Mouse (Mus musculus): ENCODE results near the gene Cep95. TPM values are rescaled to one million over a fixed set of nuclear protein-coding genes. Genes with fewer than 3 reads are reported as not detected.

Cep95 gene
- 17.2 and 17.5 TPM in 2 replicates for total RNA-seq (2012; rRNA removed)
- 21.7 and 24.4 TPM in 2 replicates for total RNA-seq (2014; rRNA removed)
- 19.3 and 25.3 TPM in 2 replicates for polyA plus RNA-seq (2012; ENCODE audit: insufficient read length, low read depth)

DNA sequence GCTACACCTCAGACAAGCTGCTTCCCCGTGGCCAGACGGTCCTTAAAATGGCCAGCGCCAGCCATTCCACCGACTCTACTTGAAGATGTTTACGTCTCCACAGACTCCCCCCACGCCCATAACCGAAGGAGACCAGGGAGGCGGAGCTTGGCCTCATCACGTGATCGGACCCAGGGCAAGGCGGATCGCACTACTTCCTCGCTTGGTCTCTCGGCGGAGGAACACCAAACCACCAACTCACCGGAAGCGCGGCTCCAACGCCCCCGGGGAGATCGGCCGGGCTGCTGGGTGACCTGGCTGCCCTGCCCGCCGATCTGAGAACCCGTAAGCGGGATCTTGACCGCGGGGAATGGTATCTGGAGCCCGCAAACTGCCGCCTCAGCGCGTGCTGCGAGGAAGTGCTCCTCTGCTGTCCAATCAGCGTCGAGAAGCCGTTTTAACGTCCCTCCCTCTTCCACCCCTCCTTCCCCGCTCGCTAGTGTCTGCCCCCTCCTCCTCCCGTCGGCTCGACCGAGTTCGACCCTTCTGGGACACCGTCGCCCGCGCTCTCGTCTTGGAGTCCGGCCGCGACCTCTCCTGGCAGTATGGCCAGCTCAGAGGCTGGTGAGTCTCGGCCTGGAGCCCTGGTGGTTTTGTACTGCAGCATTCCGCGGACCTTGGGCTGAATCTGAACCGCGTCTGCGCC is at the start of gene Cep95, which contains the start of gene Ddx5:
Cep95 (plus strand) TSS at position 478 of the 685 bp plus-strand sequence.
Ddx5 (minus strand) TSS at position 411 of the 685 bp plus-strand sequence.
- Histone ChIP-seq H3K4me1 (ENCODE audit: control insufficient read depth in 1 of 2, insufficient read depth in 2 of 2) (peaks cover 0 to 46% of the 10 kb centered on the region in 2 experiments; a peak in 2 of 4 replicates), H3K4me3 (replicated peaks in 1 of 3; ENCODE audit: low read depth in 2 of 3, low read length in 2 of 3, poor library complexity in 1 of 3) (peak within 1 kb of the TSS; percentile 80 to 97 (median 96)), H3K4me2 (ENCODE audit: insufficient read depth, low read depth, poor library complexity, severe bottlenecking) (peak within 1 kb of the TSS; percentile 93), H3K9me3 (replicated peaks; ENCODE audit: low read length) (no peaks in the 10 kb centered on the region), H3K9ac (ENCODE audit: insufficient read depth, low read depth) (peak within 1 kb of the TSS; percentile 100), H3K27me3 (replicated peaks) (no peaks in the 10 kb centered on the region), H3K36me3 (replicated peaks in 1 of 2; ENCODE audit: control insufficient read depth in 1 of 2, insufficient read depth in 1 of 2, low read length in 1 of 2) (peaks cover 33 to 61% of the 10 kb centered on the region in 2 experiments), H3K79me2 (replicated peaks; ENCODE audit: control insufficient read depth, extremely low read depth, insufficient read depth, poor library complexity, severe bottlenecking) (peaks cover 50% of the 10 kb centered on the region), H3K27ac (ENCODE audit: insufficient read depth, low read depth) (peak within 1 kb of the TSS; percentile 95)
- TF ChIP-seq ZMIZ1 (IDR thresholded peaks at IDR 0.05; ENCODE audit: low read depth, low read length) (peak; percentile 19; the same call in 1 of the 2 replicates), TCF12 (IDR thresholded peaks at IDR 0.05; ENCODE audit: low read depth, low read length) (peak; percentile 64; the same call in 1 of the 2 replicates), POLR2A (IDR thresholded peaks at IDR 0.05; ENCODE audit: low read depth, low read length) (peak; percentile 92), JUN (IDR thresholded peaks at IDR 0.05; ENCODE audit: insufficient read depth, low read depth, low read length) (no peak), ZKSCAN1 (IDR thresholded peaks at IDR 0.05; ENCODE audit: borderline replicate concordance, low read depth, low read length) (no peak), MXI1 (IDR thresholded peaks at IDR 0.05; ENCODE audit: low read depth, low read length) (no peak; the same call in 1 of the 2 replicates), MAFK (IDR thresholded peaks at IDR 0.05; ENCODE audit: insufficient replicate concordance, low read length) (no peak), TBP (conservative IDR thresholded peaks at IDR 0.05; ENCODE audit: low read depth, low read length) (no peak; the same call in 1 of the 2 replicates), USF1 (IDR thresholded peaks at IDR 0.05; ENCODE audit: low read depth, low read length) (peak; percentile 95), NELFE (IDR thresholded peaks at IDR 0.05; ENCODE audit: low read depth, low read length) (peak; percentile 79; the same call in 1 of the 2 replicates), SIN3A (IDR thresholded peaks at IDR 0.05; ENCODE audit: low read length) (peak; percentile 92), CTCF (conservative IDR thresholded peaks at IDR 0.05 in 1 of 2, IDR thresholded peaks at IDR 0.05 in 1 of 2; ENCODE audit: low read depth in 2 of 2, low read length in 2 of 2) (no peak), ETS1 (conservative IDR thresholded peaks at IDR 0.05; ENCODE audit: low read depth, low read length) (no peak; the same call in none of the 2 replicates), HCFC1 (IDR thresholded peaks at IDR 0.05; ENCODE audit: low read depth, low read length) (peak; percentile 82), POLR2AphosphoS2 (IDR thresholded peaks at IDR 0.05; ENCODE audit: low read depth, low read length) (peak; percentile 20; the same call in 1 of the 2 replicates), ZC3H11A (IDR thresholded peaks at IDR 0.05; ENCODE audit: low read depth, low read length) (no peak), JUND (conservative IDR thresholded peaks at IDR 0.05; ENCODE audit: low read depth, low read length) (no peak), MEF2A (IDR thresholded peaks at IDR 0.05; ENCODE audit: borderline replicate concordance, low read depth, low read length) (peak; percentile 77), MAZ (IDR thresholded peaks at IDR 0.05; ENCODE audit: low read depth, low read length) (peak; percentile 100), IRF4 (IDR thresholded peaks at IDR 0.05; ENCODE audit: low read depth, low read length) (no peak; the same call in none of the 2 replicates), NRF1 (IDR thresholded peaks at IDR 0.05; ENCODE audit: low read depth, low read length) (peak; percentile 30), UBTF (IDR thresholded peaks at IDR 0.05; ENCODE audit: low read depth, low read length) (peak; percentile 70), RCOR1 (conservative IDR thresholded peaks at IDR 0.05; ENCODE audit: low read depth, low read length) (no peak; the same call in 1 of the 2 replicates), BHLHE40 (IDR thresholded peaks at IDR 0.05; ENCODE audit: low read depth, low read length) (peak; percentile 93), RAD21 (IDR thresholded peaks at IDR 0.05; ENCODE audit: low read depth, low read length) (no peak), CHD2 (IDR thresholded peaks at IDR 0.05; ENCODE audit: low read length) (0 out of 2 replicates have a peak, but pooled peaks have one; percentile 60), GABPA (IDR thresholded peaks at IDR 0.05; ENCODE audit: insufficient replicate concordance, low read depth, low read length) (no peak), CHD1 (IDR thresholded peaks at IDR 0.05; ENCODE audit: low read depth, low read length) (no peak), E2F4 (IDR thresholded peaks at IDR 0.05; ENCODE audit: insufficient replicate concordance, low read depth, low read length) (no peak), ZNF384 (IDR thresholded peaks at IDR 0.05; ENCODE audit: low read depth, low read length) (no peak), KAT2A (IDR thresholded peaks at IDR 0.05; ENCODE audit: insufficient replicate concordance, low read length) (peak; percentile 93; the same call in 1 of the 2 replicates), PAX5 (IDR thresholded peaks at IDR 0.05; ENCODE audit: low read length) (no peak), MYC (IDR thresholded peaks at IDR 0.05; ENCODE audit: low read depth, low read length) (peak; percentile 85), EP300 (IDR thresholded peaks at IDR 0.05; ENCODE audit: low read length) (no peak), USF2 (conservative IDR thresholded peaks at IDR 0.05; ENCODE audit: low read depth, low read length) (peak; percentile 97), MAX (IDR thresholded peaks at IDR 0.05; ENCODE audit: low read length) (peak; percentile 95; the same call in 1 of the 2 replicates), SMC3 (IDR thresholded peaks at IDR 0.05; ENCODE audit: low read depth, low read length) (no peak), ELF1 (IDR thresholded peaks at IDR 0.05; ENCODE audit: low read depth, low read length) (peak; percentile 89)
- peak; percentile 99 for DNase-seq (ENCODE audit: extremely low read depth)
- in situ Hi-C loops (cut with MboI; ENCODE audit: low pct_ligation_motif_present, low pct_unique_long_range_greater_than_20kb, low sequenced_read_pairs): no loop called here
- dilution Hi-C loops (cut with MboI; ENCODE audit: extremely low pct_ligation_motif_present, extremely low pct_unique_long_range_greater_than_20kb, low sequenced_read_pairs): no loop called here
